Mouse (Mus musculus): ENCODE measurements around the gene Pacrg. TPM values are rescaled to one million over a fixed set of nuclear protein-coding genes. Genes with fewer than 3 reads are reported as not detected.

Pacrg gene
- polyA plus RNA-seq, 1 experiment from 2014 or later: 1.0 TPM

DNA sequence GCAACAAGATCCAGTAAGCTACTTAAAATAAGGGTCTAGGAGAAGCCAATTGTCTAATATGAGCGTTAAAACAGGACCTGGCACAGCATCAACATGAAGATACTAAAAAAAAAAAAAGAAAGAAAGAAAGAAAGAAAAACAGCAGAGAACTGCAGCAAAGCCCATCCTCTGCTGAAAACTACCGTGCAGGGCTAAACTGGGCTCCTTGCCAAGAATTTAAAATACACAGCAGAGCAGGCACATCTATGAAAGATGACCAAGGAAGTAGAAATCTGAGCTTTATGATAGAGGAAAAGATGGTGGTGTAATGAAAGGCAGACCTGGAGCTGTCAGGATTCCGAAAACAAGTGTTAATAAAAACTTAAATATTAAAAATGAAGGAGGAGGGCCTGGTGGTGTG is 48.5 kb downstream of the Pacrg start:
- no peak overlapping the region for H3K4me2 ChIP-seq
- no peaks in the 10 kb centered on the region for H3K9me3 ChIP-seq (replicated peaks)
- ATAC-seq (replicated peaks; ENCODE audit: insufficient number of reproducible peaks, insufficient read depth, low FRiP score, low read depth): no peak
- 25% methylated on average over 3 of the region's 3 CpGs for WGBS
- H3K36me3 ChIP-seq: no peaks in the 10 kb centered on the region
- H3K4me1 ChIP-seq (replicated peaks): peaks cover 14% of the 10 kb centered on the region
- H3K27ac ChIP-seq: no peak overlapping the region; the same call in 1 of the 2 replicates
- H3K9ac ChIP-seq: no peak overlapping the region
- no peaks in the 10 kb centered on the region for H3K27me3 ChIP-seq
- no peak overlapping the region for H3K4me3 ChIP-seq

DNA sequence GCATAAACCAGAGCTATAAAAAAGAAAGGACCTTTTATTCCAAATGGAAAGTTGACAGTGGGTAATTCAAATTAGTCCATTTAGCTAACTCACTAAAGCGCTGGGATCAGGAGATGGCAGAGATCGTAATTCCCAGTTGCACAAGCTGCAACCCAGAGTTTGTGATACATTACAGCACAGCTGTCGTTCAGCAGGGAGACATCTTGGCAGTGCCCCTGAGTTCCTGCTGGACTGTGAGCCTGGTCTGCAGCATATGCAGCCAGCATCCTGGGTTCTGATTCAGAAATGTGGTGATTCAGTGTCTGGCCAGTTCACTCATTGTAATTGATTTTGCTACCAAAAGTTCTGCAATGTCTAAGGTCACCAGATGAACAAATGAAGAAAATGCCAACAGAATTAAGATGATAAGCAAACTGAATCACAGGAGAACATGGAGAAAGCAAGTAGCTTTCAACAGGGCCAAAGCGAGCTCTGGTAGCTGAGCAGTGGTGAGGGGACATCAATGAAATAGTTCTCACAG is 55.6 kb downstream of the Pacrg start:
- no peak for ATAC-seq (replicated peaks; ENCODE audit: insufficient number of reproducible peaks, insufficient read depth, low FRiP score, low read depth)
- Histone ChIP-seq H3K9ac (no peak overlapping the region), H3K27me3 (no peaks in the 10 kb centered on the region), H3K36me3 (no peaks in the 10 kb centered on the region), H3K4me3 (no peak overlapping the region), H3K4me2 (no peak overlapping the region), H3K4me1 (replicated peaks) (peaks cover 4% of the 10 kb centered on the region; the same call in 1 of the 2 replicates), H3K27ac (no peak overlapping the region), H3K9me3 (replicated peaks) (no peaks in the 10 kb centered on the region)
- 73% methylated on average over 4 of the region's 4 CpGs for WGBS

DNA sequence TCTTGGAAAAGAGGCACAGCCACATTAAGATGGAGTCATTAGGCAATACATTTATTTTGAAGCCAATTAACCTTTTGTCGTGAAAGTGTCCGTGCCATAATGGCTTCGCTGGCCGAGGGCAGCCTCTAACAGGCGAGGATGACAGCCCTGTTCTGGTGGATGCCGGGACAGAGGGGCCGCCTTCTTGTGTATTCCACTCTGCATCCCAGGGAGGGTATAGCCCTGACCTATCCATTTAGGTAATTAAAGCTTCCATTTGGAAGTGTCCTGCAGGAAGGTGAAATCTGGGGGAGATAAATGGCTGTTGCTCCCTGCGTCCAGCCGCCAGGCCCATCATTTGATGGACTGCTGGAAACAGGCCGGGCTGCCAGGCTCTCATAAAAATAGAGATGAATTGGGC is 63.6 kb downstream of the Pacrg start:
- Histone ChIP-seq H3K36me3 (no peaks in the 10 kb centered on the region), H3K4me3 (no peak overlapping the region), H3K9ac (no peak overlapping the region), H3K4me1 (replicated peaks) (no peaks in the 10 kb centered on the region), H3K9me3 (replicated peaks) (no peaks in the 10 kb centered on the region), H3K27ac (no peak overlapping the region), H3K27me3 (no peaks in the 10 kb centered on the region), H3K4me2 (no peak overlapping the region)
- no peak for ATAC-seq (replicated peaks; ENCODE audit: insufficient number of reproducible peaks, insufficient read depth, low FRiP score, low read depth)
- WGBS: 54% methylated on average over 10 of the region's 10 CpGs

DNA sequence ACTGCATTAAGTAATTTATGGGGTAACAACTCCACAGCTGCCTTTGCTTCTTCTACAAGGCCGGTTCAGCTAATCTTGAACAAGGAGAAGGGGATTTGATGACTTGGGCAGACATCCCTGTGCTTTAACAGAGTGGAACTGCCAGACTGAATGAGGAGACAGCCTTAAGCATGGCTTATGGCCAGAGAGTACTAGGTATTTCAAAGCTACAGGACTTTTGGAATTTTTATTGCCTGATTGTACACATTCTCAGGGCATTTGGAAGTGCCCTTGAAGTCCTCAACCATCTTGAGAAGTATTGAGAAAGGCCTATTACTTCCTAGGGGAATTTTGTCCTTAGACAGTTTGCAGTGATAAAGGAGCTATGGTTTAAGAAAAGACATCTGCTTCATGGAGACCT is 65.6 kb downstream of the Pacrg start:
- Histone ChIP-seq H3K4me2 (no peak overlapping the region), H3K4me3 (no peak overlapping the region), H3K9me3 (replicated peaks) (no peaks in the 10 kb centered on the region), H3K36me3 (no peaks in the 10 kb centered on the region), H3K9ac (no peak overlapping the region), H3K4me1 (replicated peaks) (no peaks in the 10 kb centered on the region), H3K27me3 (no peaks in the 10 kb centered on the region), H3K27ac (no peak overlapping the region)
- no peak for ATAC-seq (replicated peaks; ENCODE audit: insufficient number of reproducible peaks, insufficient read depth, low FRiP score, low read depth)
- WGBS: 55% methylated on average over 1 of the region's 1 CpGs

GRCm38 (mm10) chr17:10772207-10772606 is 67.9 kb downstream of the Pacrg start:
- Histone ChIP-seq H3K36me3 (no peaks in the 10 kb centered on the region), H3K4me1 (replicated peaks) (peaks cover 1% of the 10 kb centered on the region; the same call in 1 of the 2 replicates), H3K4me2 (no peak overlapping the region), H3K27ac (no peak overlapping the region), H3K9ac (no peak overlapping the region), H3K27me3 (no peaks in the 10 kb centered on the region), H3K4me3 (no peak overlapping the region), H3K9me3 (replicated peaks) (no peaks in the 10 kb centered on the region)
- ATAC-seq (replicated peaks; ENCODE audit: insufficient number of reproducible peaks, insufficient read depth, low FRiP score, low read depth): no peak
- WGBS: 52% methylated on average over 3 of the region's 3 CpGs

DNA sequence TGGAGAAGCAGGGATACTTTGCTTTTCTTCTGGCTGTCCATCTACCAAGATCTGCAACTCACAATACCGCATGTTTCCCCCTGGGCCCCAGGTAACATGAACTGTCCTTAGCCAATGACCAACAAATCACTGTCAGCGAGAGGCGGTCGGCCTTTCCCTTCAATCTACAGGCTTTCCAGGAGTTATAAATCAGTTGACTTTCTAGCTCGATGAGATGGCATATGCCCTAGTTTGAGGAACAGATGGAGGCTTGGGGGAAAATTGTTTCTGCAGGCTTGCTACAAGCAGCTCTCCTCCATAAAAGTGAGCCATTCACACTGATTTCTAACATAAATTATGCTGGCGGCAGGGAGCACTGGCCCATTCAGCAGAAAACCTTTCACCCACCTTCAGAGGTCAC is 70.2 kb downstream of the Pacrg start:
- Histone ChIP-seq H3K4me3 (no peak overlapping the region), H3K4me2 (no peak overlapping the region), H3K27me3 (no peaks in the 10 kb centered on the region), H3K9me3 (replicated peaks) (no peaks in the 10 kb centered on the region), H3K27ac (no peak overlapping the region), H3K9ac (no peak overlapping the region), H3K36me3 (no peaks in the 10 kb centered on the region), H3K4me1 (replicated peaks) (peaks cover 6% of the 10 kb centered on the region; the same call in 1 of the 2 replicates)
- no peak for ATAC-seq (replicated peaks; ENCODE audit: insufficient number of reproducible peaks, insufficient read depth, low FRiP score, low read depth)
- 77% methylated on average over 6 of the region's 6 CpGs for WGBS

- Histone ChIP-seq H3K9ac (no peak overlapping the region), H3K4me1 (replicated peaks) (peaks cover 6% of the 10 kb centered on the region; the same call in 1 of the 2 replicates), H3K4me2 (no peak overlapping the region), H3K36me3 (no peaks in the 10 kb centered on the region), H3K27me3 (no peaks in the 10 kb centered on the region), H3K4me3 (no peak overlapping the region), H3K9me3 (replicated peaks) (no peaks in the 10 kb centered on the region), H3K27ac (0 out of 2 replicates have a peak overlapping the region, but pooled peaks have one; percentile 9)
- ATAC-seq (replicated peaks; ENCODE audit: insufficient number of reproducible peaks, insufficient read depth, low FRiP score, low read depth): no peak
- 53% methylated on average over 10 of the region's 10 CpGs for WGBS
These were observed 73.2 kb downstream of the Pacrg start for GRCm38 (mm10) chr17:10766735-10767406.

- ATAC-seq (replicated peaks; ENCODE audit: insufficient number of reproducible peaks, insufficient read depth, low FRiP score, low read depth): no peak
- Histone ChIP-seq H3K4me1 (replicated peaks) (peaks cover 6% of the 10 kb centered on the region; the same call in 1 of the 2 replicates), H3K4me2 (no peak overlapping the region), H3K4me3 (no peak overlapping the region), H3K9me3 (replicated peaks) (no peaks in the 10 kb centered on the region), H3K27ac (no peak overlapping the region), H3K27me3 (no peaks in the 10 kb centered on the region), H3K9ac (no peak overlapping the region), H3K36me3 (no peaks in the 10 kb centered on the region)
- 76% methylated on average over 1 of the region's 1 CpGs for WGBS
These were observed 75.8 kb downstream of the Pacrg start for GRCm38 (mm10) chr17:10764343-10764742.

DNA sequence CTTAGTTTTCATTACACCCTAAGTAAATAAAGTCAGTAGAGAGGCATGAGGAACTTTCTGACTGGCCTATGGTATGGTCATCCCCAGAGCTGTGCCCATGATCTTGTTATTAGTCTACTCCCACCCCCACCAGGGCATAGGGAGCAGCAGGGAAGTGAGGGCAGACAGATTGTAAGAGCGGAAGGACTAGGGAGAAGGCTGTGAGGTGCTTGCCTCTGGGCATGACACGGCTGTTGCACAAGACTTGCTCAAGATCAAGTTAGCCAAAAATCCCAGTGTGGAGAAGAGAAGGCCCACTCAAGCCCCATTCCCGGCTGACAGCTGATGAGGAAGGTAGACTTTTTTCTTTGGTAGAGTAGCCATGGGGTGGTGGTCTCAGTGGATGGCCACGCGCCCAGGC is 82.7 kb downstream of the Pacrg start:
- no peaks in the 10 kb centered on the region for H3K9me3 ChIP-seq (replicated peaks)
- WGBS: 91% methylated on average over 5 of the region's 5 CpGs
- H3K9ac ChIP-seq: no peak overlapping the region
- H3K36me3 ChIP-seq: no peaks in the 10 kb centered on the region
- H3K27ac ChIP-seq: no peak overlapping the region
- no peak overlapping the region for H3K4me2 ChIP-seq
- H3K27me3 ChIP-seq: no peaks in the 10 kb centered on the region
- H3K4me3 ChIP-seq: no peak overlapping the region
- no peak for ATAC-seq (replicated peaks; ENCODE audit: insufficient number of reproducible peaks, insufficient read depth, low FRiP score, low read depth)
- no peaks in the 10 kb centered on the region for H3K4me1 ChIP-seq (replicated peaks)

DNA sequence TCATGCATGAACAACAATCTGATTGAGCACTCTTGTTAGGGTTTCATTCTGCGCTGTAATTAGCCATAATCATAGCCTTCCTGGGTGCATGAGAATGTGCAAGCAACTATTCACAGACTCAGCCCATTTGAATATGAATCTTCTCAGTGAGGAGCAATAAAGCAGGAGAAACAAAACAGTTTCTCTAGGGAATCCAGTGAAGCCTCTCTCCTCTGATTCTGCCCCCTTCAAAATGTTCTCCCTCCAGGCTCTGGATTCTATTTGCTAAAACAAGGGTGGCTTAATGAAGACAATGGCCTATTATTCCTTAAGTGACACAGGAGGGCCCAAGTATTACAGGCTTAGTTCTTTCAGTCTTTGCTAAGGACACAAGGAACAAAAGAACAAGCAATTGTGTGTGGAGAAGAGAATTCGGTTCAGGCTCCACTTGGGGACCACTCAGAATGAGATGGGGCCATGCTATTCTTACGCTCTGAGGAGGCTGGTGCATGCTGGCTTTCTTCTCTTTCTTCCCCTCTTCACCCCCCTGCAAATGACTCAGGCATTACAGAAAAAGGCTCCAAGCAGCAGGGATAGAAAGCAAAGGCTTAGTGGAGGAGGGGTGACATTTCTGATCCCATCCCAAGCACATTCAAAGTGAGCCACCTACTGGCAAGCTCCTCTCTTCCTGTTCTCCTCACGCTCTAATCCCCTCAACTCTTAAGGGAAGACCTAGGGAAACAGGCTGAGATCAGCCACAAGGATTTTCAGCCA is 95.2 kb downstream of the Pacrg start:
- 28% methylated on average over 4 of the region's 4 CpGs for WGBS
- H3K4me3 ChIP-seq: no peak overlapping the region
- ATAC-seq (replicated peaks; ENCODE audit: insufficient number of reproducible peaks, insufficient read depth, low FRiP score, low read depth): no peak
- H3K9ac ChIP-seq: peak overlapping the region; percentile 1; the same call in 1 of the 2 replicates
- H3K27me3 ChIP-seq: no peaks in the 10 kb centered on the region
- H3K4me1 ChIP-seq (replicated peaks): peaks cover 6% of the 10 kb centered on the region
- H3K4me2 ChIP-seq: no peak overlapping the region
- H3K27ac ChIP-seq: no peak overlapping the region
- H3K36me3 ChIP-seq: no peaks in the 10 kb centered on the region
- no peaks in the 10 kb centered on the region for H3K9me3 ChIP-seq (replicated peaks)

DNA sequence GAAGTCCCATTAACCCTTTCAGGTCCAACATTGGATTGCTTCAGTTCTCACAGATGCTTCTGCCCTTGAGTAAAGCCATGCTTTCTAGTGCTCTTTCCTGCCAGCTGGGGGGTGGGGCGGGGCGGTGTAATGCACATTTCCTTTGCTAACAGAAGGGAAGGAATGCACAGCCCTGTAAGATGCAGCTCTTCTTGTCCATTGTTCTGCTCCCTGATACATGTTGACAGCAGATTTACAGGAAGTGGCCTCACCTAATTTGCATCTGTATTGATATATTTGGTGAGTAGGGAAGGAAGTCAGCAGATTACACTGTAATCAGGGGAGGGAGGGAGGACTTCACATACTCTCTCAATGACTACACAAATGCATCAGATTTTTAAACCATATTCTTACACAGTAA is 100.0 kb downstream of the Pacrg start:
- WGBS: 66% methylated on average over 2 of the region's 2 CpGs
- Histone ChIP-seq H3K9me3 (replicated peaks) (no peaks in the 10 kb centered on the region), H3K27ac (no peak overlapping the region), H3K4me2 (no peak overlapping the region), H3K27me3 (no peaks in the 10 kb centered on the region), H3K4me3 (no peak overlapping the region), H3K36me3 (no peaks in the 10 kb centered on the region), H3K9ac (no peak overlapping the region), H3K4me1 (replicated peaks) (peaks cover 6% of the 10 kb centered on the region)
- ATAC-seq (replicated peaks; ENCODE audit: insufficient number of reproducible peaks, insufficient read depth, low FRiP score, low read depth): 0 out of 2 replicates have a peak, but pooled peaks have one; percentile 39

Data from heart, embryonic 15.5 days (tissue).